Mouse (Mus musculus) lung, postnatal 0 days (tissue): Measurements from ENCODE around the gene Pou6f2.

Source experiments
- CTCF ChIP-seq: IDR thresholded peaks from 2 replicates; pipeline ENCODE4 v1.5.1; 2016; ENCODE audit warnings: antibody characterized with exemption, mild to moderate bottlenecking
- EP300 ChIP-seq: IDR thresholded peaks from 2 replicates; pipeline ENCODE4 v1.6.1; 2016; ENCODE audit warnings: antibody characterized with exemption, mild to moderate bottlenecking, control low read depth

DNA sequence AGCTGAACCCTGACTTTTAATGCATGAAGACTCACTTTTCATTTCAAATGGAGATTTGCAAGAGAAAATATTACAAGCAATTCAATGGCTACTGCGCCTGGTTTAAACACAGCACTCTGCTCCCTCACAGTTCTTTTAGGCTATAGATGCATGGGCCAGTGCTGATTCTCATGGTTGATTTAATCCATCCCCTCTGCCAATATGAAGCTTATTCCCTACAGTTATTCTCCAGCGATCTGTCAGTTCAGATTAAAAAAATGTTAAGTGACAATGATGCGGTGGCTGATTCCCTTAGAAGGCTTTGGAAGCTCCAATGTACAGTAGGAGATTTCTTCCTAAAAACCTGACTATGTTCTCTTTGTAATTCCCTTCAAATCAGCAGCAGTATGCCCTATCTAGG lies 144.4 kb downstream of the Pou6f2 start:
- TF ChIP-seq CTCF (no peak), EP300 (no peak)
